In the genomic region with DNA sequence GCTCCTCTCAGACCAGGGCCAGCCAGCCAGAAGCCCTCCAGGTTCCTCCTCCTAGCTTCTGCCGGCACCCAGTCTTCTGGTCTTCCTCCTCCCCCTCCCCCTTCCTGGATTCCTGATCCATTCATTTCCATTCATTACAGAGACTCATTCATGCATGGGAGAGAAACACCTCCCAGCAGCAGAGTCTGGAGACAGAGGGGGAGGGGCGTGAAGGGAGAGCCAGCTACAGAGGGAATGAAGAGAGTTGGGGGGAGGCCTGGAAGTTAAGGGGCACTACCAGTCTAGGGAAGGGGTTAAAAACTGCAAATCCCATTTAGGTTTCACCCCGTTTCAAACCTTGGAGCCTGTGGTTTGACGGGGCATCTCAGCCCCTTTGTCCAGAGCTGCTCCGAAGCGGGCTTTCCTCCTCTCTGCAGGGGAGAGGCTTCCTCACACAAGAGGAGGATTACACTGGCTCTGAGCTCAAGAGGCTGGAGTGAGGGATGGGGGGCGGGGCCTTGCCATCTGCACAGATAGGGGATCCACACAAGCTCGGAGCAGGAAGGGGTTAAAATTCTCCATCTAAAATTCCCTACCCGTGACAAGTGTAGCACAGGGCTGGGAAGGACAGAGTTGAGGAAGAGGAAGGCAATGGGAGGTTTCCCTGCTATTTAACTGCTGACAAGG, we compare ENCODE assay signal across 10 mouse cellular contexts. TPM values are rescaled to one million over a fixed set of nuclear protein-coding genes. Genes with fewer than 3 reads are reported as not detected.
A peak's percentile ranks its signal among the peaks of the same experiment; 100 is the strongest.
DNase-seq lines count a peak whose midpoint lies in the region; ATAC-seq and TF ChIP-seq lines count a peak whose summit lies in the region.
"Had no signal": no experiment of that assay in that cellular context is flagged by ENCODE, and none has a peak within 500 bp of the region (broad histone marks: within the 10 kb centered on the region; RNA-seq: fewer than 3 reads in every experiment).

No protein-coding gene starts in this region.

- no peak for ATAC-seq in lung, embryonic 15.5 days (ENCODE audit: borderline replicate concordance, extremely low read depth, low FRiP score, low TSS enrichment)
- 0 out of 2 replicates have a peak, but pooled peaks have one; percentile 8 for ATAC-seq in stomach, embryonic 14.5 days (ENCODE audit: insufficient number of reproducible peaks, insufficient read depth, low FRiP score, low read depth)

- H3K4me2 ChIP-seq in lung, embryonic 15.5 days: peak overlapping the region; percentile 31
- H3K4me2 ChIP-seq in stomach, embryonic 14.5 days (replicated peaks; ENCODE audit: low read depth, low read length): peak overlapping the region; percentile 29

- H3K9ac ChIP-seq in lung, embryonic 15.5 days: no peak overlapping the region
- H3K9ac ChIP-seq in stomach, embryonic 14.5 days (replicated peaks; ENCODE audit: low read depth, low read length): no peak overlapping the region

- peaks cover 30% of the 10 kb centered on the region for H3K36me3 ChIP-seq in lung, embryonic 15.5 days
- peaks cover 36% of the 10 kb centered on the region for H3K36me3 ChIP-seq in limb, embryonic 10.5 days
- peaks cover 34% of the 10 kb centered on the region for H3K36me3 ChIP-seq in stomach, embryonic 14.5 days (ENCODE audit: control insufficient read depth, insufficient read depth, low read length)

- WGBS in lung, embryonic 15.5 days: 9% methylated on average over 9 of the region's 9 CpGs
- 22% methylated on average over 9 of the region's 9 CpGs for WGBS in lung, adult 2 months
- WGBS in limb, embryonic 10.5 days: 2% methylated on average over 9 of the region's 9 CpGs
- 6% methylated on average over 9 of the region's 9 CpGs for WGBS in stomach, embryonic 14.5 days

- H3K9me3 ChIP-seq in lung, embryonic 15.5 days: no peaks in the 10 kb centered on the region
- H3K9me3 ChIP-seq in limb, embryonic 10.5 days (replicated peaks): no peaks in the 10 kb centered on the region
- no peaks in the 10 kb centered on the region for H3K9me3 ChIP-seq in stomach, embryonic 14.5 days (ENCODE audit: control insufficient read depth, low read depth, low read length)

- H3K27me3 ChIP-seq in lung, embryonic 15.5 days: no peaks in the 10 kb centered on the region
- no peaks in the 10 kb centered on the region for H3K27me3 ChIP-seq in limb, embryonic 10.5 days (ENCODE audit: low read depth, poor library complexity, severe bottlenecking)
- no peaks in the 10 kb centered on the region for H3K27me3 ChIP-seq in stomach, embryonic 14.5 days (ENCODE audit: control insufficient read depth, insufficient read depth, low read length)

- peaks cover 32% of the 10 kb centered on the region for H3K4me1 ChIP-seq in lung, embryonic 15.5 days
- peaks cover 10% of the 10 kb centered on the region for H3K4me1 ChIP-seq in lung, adult 2 months (ENCODE audit: control insufficient read depth, insufficient read depth, low read length)
- peaks cover 64% of the 10 kb centered on the region for H3K4me1 ChIP-seq in limb, embryonic 10.5 days
- peaks cover 18% of the 10 kb centered on the region for H3K4me1 ChIP-seq in stomach, embryonic 14.5 days (ENCODE audit: control insufficient read depth, insufficient read depth, low read length)

- peak overlapping the region; percentile 3; the same call in 1 of the 2 replicates for H3K27ac ChIP-seq in lung, embryonic 15.5 days
- H3K27ac ChIP-seq in limb, embryonic 10.5 days: peak overlapping the region; percentile 74
- peak overlapping the region; percentile 68 for H3K27ac ChIP-seq in stomach, embryonic 14.5 days (ENCODE audit: low read length)

- 0 out of 2 replicates have a peak overlapping the region, but pooled peaks have one; percentile 7 for H3K4me3 ChIP-seq in lung, embryonic 15.5 days
- H3K4me3 ChIP-seq in lung, adult 2 months (replicated peaks; ENCODE audit: extremely low read depth, low read depth, low read length): no peak overlapping the region
- H3K4me3 ChIP-seq in limb, embryonic 10.5 days: peak overlapping the region; percentile 40
- H3K4me3 ChIP-seq in stomach, embryonic 14.5 days (ENCODE audit: low read depth, low read length): peak overlapping the region; percentile 2; the same call in 1 of the 2 replicates

- no peak for TF ChIP-seq CTCF in lung, adult 2 months (IDR thresholded peaks at IDR 0.05; ENCODE audit: insufficient read depth, low read length)

- no peak for DNase-seq in lung, adult 2 months
- peak; percentile 88 to 91 for DNase-seq in cerebellum, postnatal 14 days
- peak; percentile 25 for DNase-seq in heart, postnatal 4 days
- DNase-seq in limb, embryonic 10.5 days (ENCODE audit: low spot score): no peak
- no peak for DNase-seq in lung, postnatal 14 days
- DNase-seq in ovary, adult 18-20 months (ENCODE audit: low spot score): no peak

- TF ChIP-seq POLR2A in lung, adult 2 months (IDR thresholded peaks at IDR 0.05; ENCODE audit: borderline replicate concordance, extremely low read depth, low read depth, low read length): no peak

RNA-seq across cellular contexts. Expression of gene Tmem253, which starts 4.9 kb away (rescaled TPM):
- polyA plus RNA-seq in lung, embryonic 15.5 days (2015; fragmentation: Nextera tagmentation; extraction: Ambion mirVana): 0.26 and 0.57 TPM in 2 replicates
- 0.58 and 0.69 TPM in 2 replicates for polyA plus RNA-seq in lung, adult 2 months (2012; rRNA removed)
- total RNA-seq in heart, postnatal 4 days (2021): 1 to 10 TPM; 1.4 to 1.8 TPM
- polyA plus RNA-seq in limb, embryonic 10.5 days (2016; fragmentation: Nextera tagmentation; extraction: Ambion mirVana): 0.41 and 0.66 TPM in 2 replicates
- 0.62 and 2.0 TPM in 2 replicates for polyA plus RNA-seq in stomach, embryonic 14.5 days (2014; fragmentation: Nextera tagmentation; extraction: Ambion mirVana)

RNA-seq across cellular contexts. Expression of gene Zfp219, which starts 10.0 kb away (rescaled TPM):
- polyA plus RNA-seq in lung, embryonic 15.5 days (2015; fragmentation: Nextera tagmentation; extraction: Ambion mirVana): 25.7 and 26.3 TPM in 2 replicates
- 84.8 and 87.6 TPM in 2 replicates for polyA plus RNA-seq in lung, adult 2 months (2012; rRNA removed)
- total RNA-seq in heart, postnatal 4 days (2021): 10 to 100 TPM; 37.5 to 42.0 TPM
- 45.6 and 51.1 TPM in 2 replicates for polyA plus RNA-seq in limb, embryonic 10.5 days (2016; fragmentation: Nextera tagmentation; extraction: Ambion mirVana)
- polyA plus RNA-seq in stomach, embryonic 14.5 days (2014; fragmentation: Nextera tagmentation; extraction: Ambion mirVana): 30.8 and 32.8 TPM in 2 replicates

RNA-seq across cellular contexts. Expression of gene Arhgef40, which starts 26.1 kb away (rescaled TPM):
- 105 TPM in 2 replicates for polyA plus RNA-seq in lung, embryonic 15.5 days (2015; fragmentation: Nextera tagmentation; extraction: Ambion mirVana)
- polyA plus RNA-seq in lung, adult 2 months (2012; rRNA removed): 70.0 and 72.8 TPM in 2 replicates
- 10 to 100 TPM; 64.6 to 65.6 TPM for total RNA-seq in heart, postnatal 4 days (2021)
- polyA plus RNA-seq in limb, embryonic 10.5 days (2016; fragmentation: Nextera tagmentation; extraction: Ambion mirVana): 190 and 236 TPM in 2 replicates
- 116 and 118 TPM in 2 replicates for polyA plus RNA-seq in stomach, embryonic 14.5 days (2014; fragmentation: Nextera tagmentation; extraction: Ambion mirVana)

RNA-seq across cellular contexts. Expression of gene Olfr221, which starts 31.7 kb away (rescaled TPM):
- polyA plus RNA-seq in lung, embryonic 15.5 days (2015; fragmentation: Nextera tagmentation; extraction: Ambion mirVana): not detected in 2 replicates
- polyA plus RNA-seq in lung, adult 2 months (2012; rRNA removed): not detected in 2 replicates
- not detected for total RNA-seq in heart, postnatal 4 days (2021)
- not detected in 2 replicates for polyA plus RNA-seq in limb, embryonic 10.5 days (2016; fragmentation: Nextera tagmentation; extraction: Ambion mirVana)
- polyA plus RNA-seq in stomach, embryonic 14.5 days (2014; fragmentation: Nextera tagmentation; extraction: Ambion mirVana): not detected in 2 replicates
- total RNA-seq: adrenal gland, postnatal 36 days; left cerebral cortex, postnatal 25 days had no signal

Comparison
In these comparisons a context has a peak if more than half of its experiments do, and no peak if none do; other contexts are left out.
1. H3K27ac ChIP-seq: peak in every context shown above with its lines; median percentile 74 in limb, embryonic 10.5 days; 68 in stomach, embryonic 14.5 days; 3 in lung, embryonic 15.5 days.
2. DNase-seq: peak in cerebellum, postnatal 14 days (2 of 2) and heart, postnatal 4 days (single experiment); none in lung, adult 2 months (single experiment), limb, embryonic 10.5 days (single experiment), lung, postnatal 14 days (single experiment) and ovary, adult 18-20 months (single experiment).